Mouse (Mus musculus): ENCODE measurements at regions not wholly inside any gene's neighbourhood (a gene's known extent, or its start where the extent isn't known, plus 50 kb on each side); places are given as distances from the start of the nearest gene placed in this dataset.
A peak's percentile ranks its signal among the peaks of the same experiment; 100 is the strongest.

- WGBS: 91% methylated on average over 7 of the region's 7 CpGs
- DNase-seq (ENCODE audit: extremely low spot score, low spot score): no peak
- H3K36me3 ChIP-seq (replicated peaks): no peaks in the 10 kb centered on the region
- no peaks in the 10 kb centered on the region for H3K9me3 ChIP-seq
- H3K27ac ChIP-seq: no peak overlapping the region
- H3K4me3 ChIP-seq: no peak overlapping the region
- H3K4me1 ChIP-seq: peaks cover 16% of the 10 kb centered on the region
- H3K27me3 ChIP-seq (ENCODE audit: poor library complexity, severe bottlenecking): no peaks in the 10 kb centered on the region
Observed at GRCm38 (mm10) chr10:99476776-99477175, 213.7 kb downstream of the Dusp6 start.

- 94% methylated on average over 4 of the region's 4 CpGs for WGBS
- no peaks in the 10 kb centered on the region for H3K9me3 ChIP-seq
- H3K4me3 ChIP-seq: no peak overlapping the region
- no peaks in the 10 kb centered on the region for H3K27me3 ChIP-seq (ENCODE audit: poor library complexity, severe bottlenecking)
- no peaks in the 10 kb centered on the region for H3K4me1 ChIP-seq
- H3K27ac ChIP-seq: no peak overlapping the region
- no peak for DNase-seq (ENCODE audit: extremely low spot score, low spot score)
- H3K36me3 ChIP-seq (replicated peaks): no peaks in the 10 kb centered on the region
Observed at GRCm38 (mm10) chr10:99480573-99480972, 217.5 kb downstream of the Dusp6 start.

- WGBS: 92% methylated on average over 3 of the region's 3 CpGs
- H3K4me3 ChIP-seq: no peak overlapping the region
- no peaks in the 10 kb centered on the region for H3K27me3 ChIP-seq (ENCODE audit: poor library complexity, severe bottlenecking)
- no peak for DNase-seq (ENCODE audit: extremely low spot score, low spot score)
- no peak overlapping the region for H3K27ac ChIP-seq
- H3K4me1 ChIP-seq: no peaks in the 10 kb centered on the region
- H3K36me3 ChIP-seq (replicated peaks): no peaks in the 10 kb centered on the region
- H3K9me3 ChIP-seq: no peaks in the 10 kb centered on the region
Observed at GRCm38 (mm10) chr10:99482009-99482408, 219.0 kb downstream of the Dusp6 start.

GRCm38 (mm10) chr10:99488195-99489080 is 225.4 kb downstream of the Dusp6 start:
- 92% methylated on average over 16 of the region's 16 CpGs for WGBS

GRCm38 (mm10) chr10:99511514-99512237 is 247.8 kb downstream of the Csl start:
- H3K36me3 ChIP-seq (replicated peaks): no peaks in the 10 kb centered on the region
- no peak overlapping the region for H3K27ac ChIP-seq
- 79% methylated on average over 17 of the region's 17 CpGs for WGBS
- no peak overlapping the region for H3K4me3 ChIP-seq
- no peak for DNase-seq (ENCODE audit: extremely low spot score, low spot score)
- H3K27me3 ChIP-seq (ENCODE audit: poor library complexity, severe bottlenecking): no peaks in the 10 kb centered on the region
- H3K9me3 ChIP-seq: no peaks in the 10 kb centered on the region
- no peaks in the 10 kb centered on the region for H3K4me1 ChIP-seq

More at GRCm38 (mm10) chr10:99488195-99489080, 225.4 kb downstream of the Dusp6 start:
- Histone ChIP-seq H3K27ac (no peak overlapping the region), H3K9me3 (no peaks in the 10 kb centered on the region; the same call in 1 of the 2 replicates), H3K4me1 (no peaks in the 10 kb centered on the region), H3K27me3 (ENCODE audit: poor library complexity, severe bottlenecking) (no peaks in the 10 kb centered on the region), H3K4me3 (no peak overlapping the region), H3K36me3 (replicated peaks) (no peaks in the 10 kb centered on the region)
- DNase-seq (ENCODE audit: extremely low spot score, low spot score): no peak

- no peak overlapping the region for H3K4me3 ChIP-seq
- H3K9me3 ChIP-seq: no peaks in the 10 kb centered on the region
- H3K4me1 ChIP-seq: peaks cover 12% of the 10 kb centered on the region
- no peak overlapping the region for H3K27ac ChIP-seq
- WGBS: 91% methylated on average over 4 of the region's 4 CpGs
- no peak for DNase-seq (ENCODE audit: extremely low spot score, low spot score)
- H3K36me3 ChIP-seq (replicated peaks): no peaks in the 10 kb centered on the region
- H3K27me3 ChIP-seq (ENCODE audit: poor library complexity, severe bottlenecking): no peaks in the 10 kb centered on the region
Observed at GRCm38 (mm10) chr10:99517944-99518343, 241.5 kb downstream of the Csl start.

- WGBS: 23% methylated on average over 4 of the region's 4 CpGs
- DNase-seq (ENCODE audit: extremely low spot score, low spot score): no peak
- Histone ChIP-seq H3K4me3 (no peak overlapping the region), H3K36me3 (replicated peaks) (no peaks in the 10 kb centered on the region), H3K27ac (peak overlapping the region; percentile 69), H3K4me1 (peaks cover 22% of the 10 kb centered on the region), H3K9me3 (no peaks in the 10 kb centered on the region), H3K27me3 (ENCODE audit: poor library complexity, severe bottlenecking) (no peaks in the 10 kb centered on the region)
Observed at GRCm38 (mm10) chr10:99519479-99519878, 240.0 kb downstream of the Csl start.

GRCm38 (mm10) chr10:99523817-99524216 is 235.6 kb downstream of the Csl start:
- no peak for DNase-seq (ENCODE audit: extremely low spot score, low spot score)
- H3K27me3 ChIP-seq (ENCODE audit: poor library complexity, severe bottlenecking): no peaks in the 10 kb centered on the region
- H3K27ac ChIP-seq: no peak overlapping the region
- WGBS: 67% methylated on average over 5 of the region's 5 CpGs
- no peaks in the 10 kb centered on the region for H3K9me3 ChIP-seq
- H3K4me1 ChIP-seq: peaks cover 28% of the 10 kb centered on the region
- H3K4me3 ChIP-seq: no peak overlapping the region
- no peaks in the 10 kb centered on the region for H3K36me3 ChIP-seq (replicated peaks)

GRCm38 (mm10) chr10:99524273-99525212 is 234.9 kb downstream of the Csl start:
- H3K36me3 ChIP-seq (replicated peaks): no peaks in the 10 kb centered on the region
- peaks cover 23% of the 10 kb centered on the region for H3K4me1 ChIP-seq
- no peaks in the 10 kb centered on the region for H3K27me3 ChIP-seq (ENCODE audit: poor library complexity, severe bottlenecking)
- peak overlapping the region; percentile 69 for H3K27ac ChIP-seq
- 50% methylated on average over 20 of the region's 20 CpGs for WGBS
- no peaks in the 10 kb centered on the region for H3K9me3 ChIP-seq
- no peak overlapping the region for H3K4me3 ChIP-seq
- DNase-seq (ENCODE audit: extremely low spot score, low spot score): peak; percentile 27

- H3K4me3 ChIP-seq: no peak overlapping the region
- no peak for DNase-seq (ENCODE audit: extremely low spot score, low spot score)
- no peaks in the 10 kb centered on the region for H3K9me3 ChIP-seq
- H3K27ac ChIP-seq: no peak overlapping the region
- no peaks in the 10 kb centered on the region for H3K27me3 ChIP-seq (ENCODE audit: poor library complexity, severe bottlenecking)
- no peaks in the 10 kb centered on the region for H3K36me3 ChIP-seq (replicated peaks)
- WGBS: 91% methylated on average over 4 of the region's 4 CpGs
- peaks cover 15% of the 10 kb centered on the region for H3K4me1 ChIP-seq
Observed at GRCm38 (mm10) chr10:99526148-99526547, 233.3 kb downstream of the Csl start.

- Histone ChIP-seq H3K27ac (no peak overlapping the region), H3K4me1 (peaks cover 19% of the 10 kb centered on the region), H3K9me3 (no peaks in the 10 kb centered on the region), H3K4me3 (no peak overlapping the region), H3K36me3 (replicated peaks) (no peaks in the 10 kb centered on the region), H3K27me3 (ENCODE audit: poor library complexity, severe bottlenecking) (no peaks in the 10 kb centered on the region)
- WGBS: 93% methylated on average over 5 of the region's 5 CpGs
- DNase-seq (ENCODE audit: extremely low spot score, low spot score): no peak
Observed at GRCm38 (mm10) chr10:99526561-99526960, 232.9 kb downstream of the Csl start.

GRCm38 (mm10) chr10:99531104-99531503 is 228.4 kb downstream of the Csl start:
- peaks cover 17% of the 10 kb centered on the region for H3K4me1 ChIP-seq
- H3K9me3 ChIP-seq: no peaks in the 10 kb centered on the region
- DNase-seq (ENCODE audit: extremely low spot score, low spot score): no peak
- no peak overlapping the region for H3K4me3 ChIP-seq
- H3K27ac ChIP-seq: no peak overlapping the region
- H3K36me3 ChIP-seq (replicated peaks): no peaks in the 10 kb centered on the region
- H3K27me3 ChIP-seq (ENCODE audit: poor library complexity, severe bottlenecking): no peaks in the 10 kb centered on the region
